Mouse (Mus musculus): Measurements from ENCODE around the gene Klrb1b. TPM values are rescaled to one million over a fixed set of nuclear protein-coding genes. Genes with fewer than 3 reads are reported as not detected.
A peak's percentile ranks its signal among the peaks of the same experiment; 100 is the strongest.
"Not testable (repeated sequence)": the region's sequence is repeated elsewhere in the genome, so short reads cannot be mapped to it uniquely, and the experiment has no call there.

Klrb1b gene
- total and polyA plus RNA-seq, 3 experiments, result 0.05 TPM; not detected in 2

GRCm38 (mm10) chr6:128842945-128843478 lies 16.9 kb upstream of the Klrb1b start:
- DNase-seq (ENCODE audit: low spot score) (peak; percentile 4), ATAC-seq (ENCODE audit: extremely low read depth, insufficient number of reproducible peaks, low FRiP score, poor library complexity, severe bottlenecking) (peak; percentile 11; the same call in 1 of the 2 replicates)
- Histone ChIP-seq H3K4me1 (ENCODE audit: insufficient read depth, low read depth, low read length) (peaks cover 9% of the 10 kb centered on the region), H3K36me3 (replicated peaks) (no peaks in the 10 kb centered on the region), H3K27me3 (ENCODE audit: insufficient read depth, low read length) (peaks cover 3% of the 10 kb centered on the region; the same call in 1 of the 2 replicates), H3K9me3 (replicated peaks) (peaks cover 55% of the 10 kb centered on the region), H3K4me3 (ENCODE audit: low read depth, low read length) (peak overlapping the region; percentile 66)
- TF ChIP-seq GATA2 (IDR thresholded peaks at IDR 0.05; ENCODE audit: borderline replicate concordance, low read depth, low read length) (no peak), TAL1 (conservative IDR thresholded peaks at IDR 0.05; ENCODE audit: low read depth, low read length) (no peak), GATA1 (IDR thresholded peaks at IDR 0.05; ENCODE audit: borderline replicate concordance, low read length) (no peak), CTCF (IDR thresholded peaks at IDR 0.05; ENCODE audit: low read depth, low read length) (no peak), POLR2AphosphoS5 (IDR thresholded peaks at IDR 0.05; ENCODE audit: insufficient replicate concordance, low read depth, low read length) (no peak)

DNA sequence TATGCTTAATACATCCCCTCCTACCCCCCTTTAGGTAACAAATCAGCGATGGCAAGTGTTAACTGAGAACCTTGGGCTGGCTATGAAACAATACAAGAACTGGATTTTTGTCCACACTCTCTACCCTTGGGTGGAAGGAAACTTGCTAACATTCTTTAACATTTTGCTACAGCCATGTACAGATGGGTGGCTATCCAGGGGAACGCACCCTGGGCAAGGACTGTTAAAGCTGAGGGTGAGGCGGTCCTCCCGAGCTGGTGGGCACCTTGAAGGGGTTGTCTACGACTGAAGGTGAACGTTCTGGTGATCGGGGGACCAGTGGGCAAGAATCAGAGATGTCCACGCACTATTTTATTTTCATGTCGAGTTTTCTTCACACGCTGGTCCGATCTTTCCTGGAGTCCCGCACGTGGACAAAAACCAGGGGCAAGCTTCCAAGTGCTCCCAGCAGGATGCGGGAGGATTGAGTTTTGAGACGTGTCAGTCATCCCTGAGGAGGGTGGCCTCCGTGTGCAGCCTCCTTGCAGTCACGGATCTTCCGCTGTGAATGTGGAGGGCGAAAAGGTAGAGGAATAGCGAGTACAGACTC lies 16.3 kb upstream of the Klrb1b start:
- peaks cover 55% of the 10 kb centered on the region for H3K9me3 ChIP-seq (replicated peaks)
- H3K27me3 ChIP-seq (ENCODE audit: insufficient read depth, low read length), result peaks cover 3% of the 10 kb centered on the region; the same call in 1 of the 2 replicates
- H3K4me1 ChIP-seq (ENCODE audit: insufficient read depth, low read depth, low read length), result peaks cover 9% of the 10 kb centered on the region
- TF ChIP-seq GATA2 (IDR thresholded peaks at IDR 0.05; ENCODE audit: borderline replicate concordance, low read depth, low read length), result no peak
- no peak for TF ChIP-seq CTCF (IDR thresholded peaks at IDR 0.05; ENCODE audit: low read depth, low read length)
- no peak for TF ChIP-seq TAL1 (conservative IDR thresholded peaks at IDR 0.05; ENCODE audit: low read depth, low read length)
- no peak for TF ChIP-seq POLR2AphosphoS5 (IDR thresholded peaks at IDR 0.05; ENCODE audit: insufficient replicate concordance, low read depth, low read length)
- no peak for TF ChIP-seq GATA1 (IDR thresholded peaks at IDR 0.05; ENCODE audit: borderline replicate concordance, low read length)
- H3K4me3 ChIP-seq (ENCODE audit: low read depth, low read length), result peak overlapping the region; percentile 66
- ATAC-seq (ENCODE audit: extremely low read depth, insufficient number of reproducible peaks, low FRiP score, poor library complexity, severe bottlenecking), result no peak
- H3K36me3 ChIP-seq (replicated peaks), result no peaks in the 10 kb centered on the region
- DNase-seq (ENCODE audit: low spot score), result no peak

DNA sequence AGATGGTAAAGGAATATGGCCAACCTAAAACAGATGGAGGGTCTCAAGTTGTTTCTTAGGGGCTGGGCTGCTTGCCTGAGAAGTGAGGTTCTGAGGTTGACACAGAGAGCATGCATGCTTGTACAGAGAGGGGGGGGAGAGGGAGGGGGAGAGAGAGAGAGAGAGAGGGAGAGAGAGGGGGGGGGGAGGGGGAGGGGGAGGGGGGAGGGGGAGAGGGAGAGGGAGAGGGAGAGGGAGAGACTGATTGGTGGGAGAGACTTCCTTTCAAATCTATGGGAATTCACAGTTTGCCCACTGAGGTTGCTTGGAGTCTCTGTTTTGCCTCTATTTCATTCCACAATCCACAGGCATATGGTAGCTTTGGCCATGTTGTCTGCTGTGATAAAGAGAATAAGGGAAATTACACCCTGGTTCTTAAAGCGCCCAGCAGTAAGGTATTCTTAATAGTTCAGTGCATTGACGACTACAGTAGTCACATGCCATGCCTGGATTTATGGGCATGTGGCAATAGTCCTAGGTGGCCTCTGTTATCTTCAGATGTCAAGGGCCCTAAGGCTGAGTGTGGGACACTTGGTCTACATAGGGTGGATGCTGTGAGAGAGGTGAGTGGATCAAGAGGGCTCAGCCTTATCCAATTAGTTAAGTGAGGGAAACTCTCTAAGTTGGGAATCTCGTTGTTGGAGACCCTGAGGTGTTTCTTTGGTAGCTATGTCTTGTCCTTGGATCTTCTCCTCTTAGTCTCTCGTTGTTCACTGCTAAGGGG lies 15.4 kb upstream of the Klrb1b start:
- Histone ChIP-seq H3K9me3 (replicated peaks) (peaks cover 50% of the 10 kb centered on the region), H3K4me1 (ENCODE audit: insufficient read depth, low read depth, low read length) (peaks cover 9% of the 10 kb centered on the region), H3K36me3 (replicated peaks) (no peaks in the 10 kb centered on the region), H3K27me3 (ENCODE audit: insufficient read depth, low read length) (peaks cover 3% of the 10 kb centered on the region; the same call in 1 of the 2 replicates), H3K4me3 (ENCODE audit: low read depth, low read length) (no peak overlapping the region)
- TF ChIP-seq TAL1 (conservative IDR thresholded peaks at IDR 0.05; ENCODE audit: low read depth, low read length) (no peak), CTCF (IDR thresholded peaks at IDR 0.05; ENCODE audit: low read depth, low read length) (no peak), POLR2AphosphoS5 (IDR thresholded peaks at IDR 0.05; ENCODE audit: insufficient replicate concordance, low read depth, low read length) (no peak), GATA1 (IDR thresholded peaks at IDR 0.05; ENCODE audit: borderline replicate concordance, low read length) (no peak), GATA2 (IDR thresholded peaks at IDR 0.05; ENCODE audit: borderline replicate concordance, low read depth, low read length) (no peak)
- no peak for ATAC-seq (ENCODE audit: extremely low read depth, insufficient number of reproducible peaks, low FRiP score, poor library complexity, severe bottlenecking)
- no peak for DNase-seq (ENCODE audit: low spot score)

DNA sequence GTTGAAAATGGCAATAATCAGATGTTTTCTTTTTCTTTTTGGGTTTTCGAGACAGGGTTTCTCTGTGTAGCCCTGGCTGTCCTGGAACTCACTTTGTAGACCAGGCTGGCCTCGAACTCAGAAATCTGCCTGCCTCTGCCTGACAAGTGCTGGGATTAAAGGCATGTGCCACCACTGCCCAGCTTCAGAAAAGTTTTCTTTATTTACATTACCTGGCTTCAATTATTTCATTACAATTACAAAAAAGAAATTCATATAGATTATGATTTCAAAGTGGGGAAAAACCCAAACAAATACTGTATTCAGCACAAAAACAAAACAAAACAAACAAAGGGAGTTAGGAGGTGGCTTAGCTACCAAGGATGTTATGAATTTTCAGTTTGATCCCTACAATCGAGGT lies 14.5 kb upstream of the Klrb1b start:
- not testable (repeated sequence) for ATAC-seq (ENCODE audit: extremely low read depth, insufficient number of reproducible peaks, low FRiP score, poor library complexity, severe bottlenecking); DNase-seq (ENCODE audit: low spot score); H3K27me3 ChIP-seq (ENCODE audit: insufficient read depth, low read length); H3K4me1 ChIP-seq (ENCODE audit: insufficient read depth, low read depth, low read length); H3K36me3 ChIP-seq (replicated peaks); H3K4me3 ChIP-seq (ENCODE audit: low read depth, low read length)
- peaks cover 48% of the 10 kb centered on the region for H3K9me3 ChIP-seq (replicated peaks)

DNA sequence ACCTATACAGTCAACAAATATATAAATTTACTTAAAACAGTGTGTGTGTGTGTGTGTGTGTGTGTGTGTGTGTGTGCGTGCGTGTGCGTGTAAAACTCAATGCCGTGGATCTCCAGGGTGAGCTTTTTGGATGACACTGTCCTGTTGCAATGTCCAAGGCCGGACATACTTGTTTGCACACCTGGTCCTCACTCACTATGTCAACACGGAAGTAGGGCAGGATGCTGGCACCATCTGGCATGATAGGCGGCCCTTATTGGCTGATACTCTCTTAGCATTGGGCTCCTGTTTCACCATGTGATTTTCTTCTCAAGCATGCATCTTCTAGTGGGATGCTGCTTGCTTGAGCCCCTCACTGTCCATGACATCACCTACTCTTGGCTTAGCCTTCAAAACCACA lies 13.8 kb upstream of the Klrb1b start:
- Histone ChIP-seq H3K9me3 (replicated peaks) (peaks cover 47% of the 10 kb centered on the region), H3K4me3 (ENCODE audit: low read depth, low read length) (no peak overlapping the region), H3K36me3 (replicated peaks) (no peaks in the 10 kb centered on the region), H3K4me1 (ENCODE audit: insufficient read depth, low read depth, low read length) (peaks cover 9% of the 10 kb centered on the region), H3K27me3 (ENCODE audit: insufficient read depth, low read length) (peaks cover 3% of the 10 kb centered on the region; the same call in 1 of the 2 replicates)
- ATAC-seq (ENCODE audit: extremely low read depth, insufficient number of reproducible peaks, low FRiP score, poor library complexity, severe bottlenecking) (no peak), DNase-seq (ENCODE audit: low spot score) (no peak)
- no peak for TF ChIP-seq GATA2 (IDR thresholded peaks at IDR 0.05; ENCODE audit: borderline replicate concordance, low read depth, low read length)

DNA sequence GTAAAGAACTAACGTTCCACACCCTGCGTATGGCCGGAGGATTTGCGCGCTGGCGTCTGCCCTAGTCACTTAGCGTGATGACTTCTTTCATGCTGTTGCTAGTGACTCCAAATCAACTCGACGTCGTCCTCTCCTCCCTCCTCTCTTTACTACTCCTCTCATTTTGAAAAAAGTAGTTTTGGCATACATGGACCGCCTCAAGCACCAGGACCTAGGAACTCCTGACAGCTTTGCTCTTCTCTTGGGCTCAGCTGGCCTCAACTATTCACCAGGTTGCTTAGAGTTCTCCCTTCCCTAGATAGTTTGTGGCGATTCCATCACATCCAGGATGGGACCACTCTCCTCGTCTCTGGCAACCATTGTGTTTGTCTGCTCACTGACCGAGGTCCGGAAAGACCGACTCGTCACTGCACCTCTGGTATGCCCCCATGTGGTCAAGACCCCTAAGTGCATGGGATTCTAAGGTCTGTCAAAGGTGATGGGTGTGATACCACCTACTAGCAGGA lies 13.2 kb upstream of the Klrb1b start:
- ATAC-seq (ENCODE audit: extremely low read depth, insufficient number of reproducible peaks, low FRiP score, poor library complexity, severe bottlenecking), result peak; percentile 40; the same call in 1 of the 2 replicates
- TF ChIP-seq CTCF (IDR thresholded peaks at IDR 0.05; ENCODE audit: low read depth, low read length), result no peak
- no peak for TF ChIP-seq GATA2 (IDR thresholded peaks at IDR 0.05; ENCODE audit: borderline replicate concordance, low read depth, low read length)
- no peak for TF ChIP-seq GATA1 (IDR thresholded peaks at IDR 0.05; ENCODE audit: borderline replicate concordance, low read length)
- no peak for TF ChIP-seq POLR2AphosphoS5 (IDR thresholded peaks at IDR 0.05; ENCODE audit: insufficient replicate concordance, low read depth, low read length)
- TF ChIP-seq TAL1 (conservative IDR thresholded peaks at IDR 0.05; ENCODE audit: low read depth, low read length), result no peak

More for the DNA sequence above, 13.2 kb upstream of the Klrb1b start:
- Histone ChIP-seq H3K27me3 (ENCODE audit: insufficient read depth, low read length) (peaks cover 3% of the 10 kb centered on the region; the same call in 1 of the 2 replicates), H3K36me3 (replicated peaks) (no peaks in the 10 kb centered on the region), H3K9me3 (replicated peaks) (peaks cover 46% of the 10 kb centered on the region), H3K4me3 (ENCODE audit: low read depth, low read length) (peak overlapping the region; percentile 41; the same call in 1 of the 2 replicates), H3K4me1 (ENCODE audit: insufficient read depth, low read depth, low read length) (peaks cover 9% of the 10 kb centered on the region)
- DNase-seq (ENCODE audit: low spot score), result no peak

Data from G1E (cell line).